Mouse (Mus musculus): ENCODE results near the gene Sdk2. TPM values are rescaled to one million over a fixed set of nuclear protein-coding genes. Genes with fewer than 3 reads are reported as not detected.
A peak's percentile ranks its signal among the peaks of the same experiment; 100 is the strongest.

Gene Sdk2
- total and polyA plus RNA-seq, 2 experiments from 2014 or later: 1.9 to 18.5 TPM

GRCm38 (mm10) chr11:113816439-113816838 lies 250.4 kb downstream of the Sdk2 start:
- DNase-seq (peak; percentile 75), ATAC-seq (peak; percentile 64)
- Histone ChIP-seq H3K9me3 (ENCODE audit: low read length) (no peaks in the 10 kb centered on the region), H3K36me3 (ENCODE audit: insufficient read depth) (no peaks in the 10 kb centered on the region; the same call in 1 of the 2 replicates), H3K4me2 (ENCODE audit: low read depth) (no peak overlapping the region), H3K9ac (no peak overlapping the region), H3K4me3 (ENCODE audit: low read depth, low read length) (no peak overlapping the region), H3K27me3 (ENCODE audit: insufficient read depth, low read length) (no peaks in the 10 kb centered on the region), H3K27ac (ENCODE audit: low read depth, low read length) (peak overlapping the region; percentile 80), H3K4me1 (ENCODE audit: insufficient read depth) (peaks cover 5% of the 10 kb centered on the region; the same call in 1 of the 2 replicates)
- no peak for TF ChIP-seq CTCF (IDR thresholded peaks at IDR 0.05; ENCODE audit: low read depth)
- WGBS: 46% methylated on average over 4 of the region's 4 CpGs

GRCm38 (mm10) chr11:113811546-113812339 lies 255.1 kb downstream of the Sdk2 start:
- TF ChIP-seq CTCF (IDR thresholded peaks at IDR 0.05; ENCODE audit: low read depth): peak; percentile 50
- Histone ChIP-seq H3K4me1 (ENCODE audit: insufficient read depth) (peaks cover under 1% of the 10 kb centered on the region; the same call in 1 of the 2 replicates), H3K27me3 (ENCODE audit: insufficient read depth, low read length) (no peaks in the 10 kb centered on the region), H3K4me3 (ENCODE audit: low read depth, low read length) (no peak overlapping the region), H3K9ac (no peak overlapping the region), H3K4me2 (ENCODE audit: low read depth) (no peak overlapping the region), H3K27ac (ENCODE audit: low read depth, low read length) (no peak overlapping the region), H3K36me3 (ENCODE audit: insufficient read depth) (no peaks in the 10 kb centered on the region), H3K9me3 (ENCODE audit: low read length) (no peaks in the 10 kb centered on the region)
- 66% methylated on average over 20 of the region's 20 CpGs for WGBS
- ATAC-seq (peak; percentile 24; the same call in 1 of the 2 replicates), DNase-seq (no peak)

DNA sequence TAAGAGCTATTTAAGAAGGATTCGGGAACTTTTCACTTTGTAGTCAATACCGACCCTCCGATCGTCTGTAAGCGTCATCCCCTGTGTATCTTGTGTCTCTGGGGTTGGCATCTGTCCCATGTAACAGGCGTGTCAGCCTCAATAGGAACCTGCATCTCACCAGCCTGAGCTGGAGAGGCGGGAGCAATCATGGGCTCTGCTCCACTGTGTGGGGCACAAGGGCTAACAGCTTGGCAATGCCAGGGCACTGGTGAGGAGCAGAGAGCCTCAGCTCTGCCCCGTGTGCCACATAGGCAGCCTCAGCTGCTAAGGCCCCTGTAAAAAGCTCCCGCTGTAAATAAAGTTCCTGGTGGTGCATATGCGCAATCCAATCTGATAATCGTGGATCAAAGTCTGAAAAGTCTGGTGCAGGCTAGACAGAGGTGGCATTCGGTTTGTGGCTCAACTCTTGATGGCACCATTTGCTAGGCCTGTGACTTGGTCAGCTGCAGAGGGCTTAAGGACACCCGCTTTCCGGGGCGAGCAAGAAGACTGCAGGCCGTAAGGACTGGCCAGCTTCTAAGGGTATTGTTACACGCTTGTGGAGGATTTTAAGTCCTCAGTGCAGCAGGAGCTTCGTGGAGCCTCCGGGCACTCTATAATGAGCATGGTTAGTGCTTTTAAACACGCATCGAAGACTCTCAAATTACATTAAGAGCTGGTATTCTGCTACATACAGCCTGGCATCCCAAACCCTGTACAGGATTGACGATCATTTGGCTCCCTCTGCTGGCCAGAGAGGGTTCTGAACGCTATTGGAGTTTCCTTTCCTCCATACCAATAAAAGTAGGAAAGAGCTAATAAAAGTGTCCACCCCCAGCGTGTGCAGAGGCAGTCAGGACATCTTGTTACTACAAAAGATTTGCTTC lies 256.0 kb downstream of the Sdk2 start:
- Histone ChIP-seq H3K9me3 (ENCODE audit: low read length) (no peaks in the 10 kb centered on the region), H3K9ac (no peak overlapping the region), H3K27me3 (ENCODE audit: insufficient read depth, low read length) (no peaks in the 10 kb centered on the region), H3K36me3 (ENCODE audit: insufficient read depth) (no peaks in the 10 kb centered on the region), H3K27ac (ENCODE audit: low read depth, low read length) (no peak overlapping the region), H3K4me2 (ENCODE audit: low read depth) (no peak overlapping the region), H3K4me1 (ENCODE audit: insufficient read depth) (no peaks in the 10 kb centered on the region), H3K4me3 (ENCODE audit: low read depth, low read length) (no peak overlapping the region)
- ATAC-seq (peak; percentile 90), DNase-seq (peak; percentile 95)
- peak; percentile 94 for TF ChIP-seq CTCF (IDR thresholded peaks at IDR 0.05; ENCODE audit: low read depth)
- WGBS: 36% methylated on average over 24 of the region's 24 CpGs

GRCm38 (mm10) chr11:113807086-113807485 lies 259.8 kb downstream of the Sdk2 start:
- Histone ChIP-seq H3K4me3 (ENCODE audit: low read depth, low read length) (no peak overlapping the region), H3K36me3 (ENCODE audit: insufficient read depth) (no peaks in the 10 kb centered on the region), H3K4me1 (ENCODE audit: insufficient read depth) (0 out of 2 replicates have a peak, but pooled peaks cover 3% of the 10 kb centered on the region), H3K9me3 (ENCODE audit: low read length) (no peaks in the 10 kb centered on the region), H3K4me2 (ENCODE audit: low read depth) (no peak overlapping the region), H3K27me3 (ENCODE audit: insufficient read depth, low read length) (no peaks in the 10 kb centered on the region), H3K9ac (no peak overlapping the region), H3K27ac (ENCODE audit: low read depth, low read length) (no peak overlapping the region)
- 58% methylated on average over 9 of the region's 9 CpGs for WGBS
- TF ChIP-seq CTCF (IDR thresholded peaks at IDR 0.05; ENCODE audit: low read depth): no peak
- ATAC-seq: no peak
- no peak for DNase-seq

- Histone ChIP-seq H3K4me2 (ENCODE audit: low read depth) (no peak overlapping the region), H3K27ac (ENCODE audit: low read depth, low read length) (peak overlapping the region; percentile 40; the same call in 1 of the 2 replicates), H3K27me3 (ENCODE audit: insufficient read depth, low read length) (no peaks in the 10 kb centered on the region), H3K36me3 (ENCODE audit: insufficient read depth) (no peaks in the 10 kb centered on the region), H3K4me3 (ENCODE audit: low read depth, low read length) (no peak overlapping the region), H3K9ac (no peak overlapping the region), H3K4me1 (ENCODE audit: insufficient read depth) (0 out of 2 replicates have a peak, but pooled peaks cover 3% of the 10 kb centered on the region), H3K9me3 (ENCODE audit: low read length) (no peaks in the 10 kb centered on the region)
- DNase-seq (no peak), ATAC-seq (peak; percentile 14)
- no peak for TF ChIP-seq CTCF (IDR thresholded peaks at IDR 0.05; ENCODE audit: low read depth)
- 43% methylated on average over 9 of the region's 9 CpGs for WGBS
Observed at GRCm38 (mm10) chr11:113806382-113807077, 260.3 kb downstream of the Sdk2 start.

DNA sequence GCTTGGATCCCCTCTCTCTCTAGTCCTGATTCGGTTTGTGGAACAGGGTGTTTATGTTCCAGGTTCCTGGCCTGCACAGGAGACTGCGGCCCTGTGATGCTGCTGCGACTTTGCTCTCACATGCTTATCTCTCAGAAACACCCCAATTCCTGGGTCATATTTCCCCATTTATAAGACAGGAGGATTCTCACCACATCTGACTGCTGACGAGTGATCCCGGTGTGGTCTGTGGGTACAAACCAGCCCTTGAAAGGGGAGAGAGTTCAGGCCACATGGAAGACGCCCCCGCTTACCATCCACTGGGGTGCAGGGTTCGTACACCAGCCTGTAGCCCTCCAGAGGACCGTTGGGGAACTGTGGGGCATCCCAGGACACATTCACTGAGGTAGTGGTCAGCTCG lies 260.9 kb downstream of the Sdk2 start:
- H3K4me3 ChIP-seq (ENCODE audit: low read depth, low read length): no peak overlapping the region
- 0 out of 2 replicates have a peak, but pooled peaks cover 3% of the 10 kb centered on the region for H3K4me1 ChIP-seq (ENCODE audit: insufficient read depth)
- H3K27ac ChIP-seq (ENCODE audit: low read depth, low read length): peak overlapping the region; percentile 40; the same call in 1 of the 2 replicates
- no peak overlapping the region for H3K9ac ChIP-seq
- no peak overlapping the region for H3K4me2 ChIP-seq (ENCODE audit: low read depth)
- DNase-seq: no peak
- no peaks in the 10 kb centered on the region for H3K9me3 ChIP-seq (ENCODE audit: low read length)
- peak; percentile 25; the same call in 1 of the 2 replicates for ATAC-seq
- no peaks in the 10 kb centered on the region for H3K36me3 ChIP-seq (ENCODE audit: insufficient read depth)
- peak; percentile 29; the same call in 1 of the 2 replicates for TF ChIP-seq CTCF (IDR thresholded peaks at IDR 0.05; ENCODE audit: low read depth)
- 76% methylated on average over 10 of the region's 10 CpGs for WGBS
- H3K27me3 ChIP-seq (ENCODE audit: insufficient read depth, low read length): no peaks in the 10 kb centered on the region

Data from forebrain, postnatal 0 days (tissue).